Mouse (Mus musculus): ENCODE measurements around the gene Hps5. TPM values are rescaled to one million over a fixed set of nuclear protein-coding genes. Genes with fewer than 3 reads are reported as not detected.

Hps5 gene
- total and polyA plus RNA-seq, 2 experiments from 2014 or later = 9.0 to 24.6 TPM

DNA sequence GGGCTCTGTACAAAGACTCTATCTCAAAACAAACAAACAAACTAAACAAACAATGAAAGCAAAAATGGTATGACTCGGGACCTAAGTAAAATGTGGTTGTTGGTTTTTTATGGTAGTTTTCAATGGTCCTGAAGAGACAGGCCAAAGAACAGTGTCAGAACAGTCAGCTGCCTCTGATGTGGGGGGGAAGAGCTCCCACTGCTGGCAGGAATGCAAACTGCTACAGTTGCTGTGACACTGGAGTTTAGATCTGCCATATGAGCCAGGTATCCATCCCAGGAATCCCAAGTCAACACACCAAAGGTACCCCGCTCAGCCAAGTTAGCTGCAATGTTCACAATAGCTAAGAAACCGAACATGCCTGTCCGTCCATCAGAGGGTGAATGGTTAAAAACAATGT, 25.2 kb downstream of the Hps5 start:
- H3K36me3 ChIP-seq (ENCODE audit: insufficient read depth, low read length) = peaks cover 66% of the 10 kb centered on the region
- H3K27ac ChIP-seq (ENCODE audit: low read depth, low read length) = no peak overlapping the region
- TF ChIP-seq CTCF (IDR thresholded peaks at IDR 0.05) = peak; percentile 93

DNA sequence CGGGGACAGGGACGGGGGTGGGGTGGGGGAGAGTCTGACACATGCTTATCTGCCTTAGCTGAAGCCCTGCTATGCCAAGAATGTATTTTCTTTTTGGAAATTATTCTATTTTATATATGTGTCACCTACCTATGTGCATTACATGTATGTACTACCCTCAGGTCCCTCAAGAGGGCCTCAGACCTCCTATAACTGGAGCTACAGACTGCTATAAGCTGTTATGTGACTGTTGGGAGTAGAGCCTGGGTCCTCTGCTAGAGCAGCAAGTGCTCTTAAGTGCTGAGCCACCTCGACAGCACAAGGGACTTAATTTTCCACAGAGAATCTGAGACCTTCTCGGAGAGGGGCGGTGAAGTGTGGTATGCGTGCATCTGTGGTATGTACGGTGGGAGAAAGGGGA, 27.4 kb downstream of the Hps5 start:
- no peak overlapping the region for H3K4me3 ChIP-seq (ENCODE audit: low read depth, low read length)
- no peak overlapping the region for H3K27ac ChIP-seq (ENCODE audit: low read depth, low read length)
- H3K4me1 ChIP-seq (ENCODE audit: insufficient read depth, low read length) = no peaks in the 10 kb centered on the region
- 92% methylated on average over 7 of the region's 7 CpGs for WGBS
- no peak overlapping the region for H3K4me2 ChIP-seq (ENCODE audit: low read depth, low read length, poor library complexity, severe bottlenecking)
- no peaks in the 10 kb centered on the region for H3K27me3 ChIP-seq (ENCODE audit: insufficient read depth, low read length)
- TF ChIP-seq CTCF (IDR thresholded peaks at IDR 0.05) = no peak
- ATAC-seq (ENCODE audit: low FRiP score) = no peak
- peaks cover 65% of the 10 kb centered on the region for H3K36me3 ChIP-seq (ENCODE audit: insufficient read depth, low read length)
- H3K9me3 ChIP-seq (ENCODE audit: low read length) = no peaks in the 10 kb centered on the region
- H3K9ac ChIP-seq (replicated peaks; ENCODE audit: low read length, poor library complexity, severe bottlenecking) = no peak overlapping the region
- DNase-seq (ENCODE audit: low spot score) = no peak

More for the DNA sequence above, 25.2 kb downstream of the Hps5 start:
- Histone ChIP-seq H3K9ac (replicated peaks; ENCODE audit: low read length, poor library complexity, severe bottlenecking) (no peak overlapping the region), H3K4me1 (ENCODE audit: insufficient read depth, low read length) (no peaks in the 10 kb centered on the region), H3K4me2 (ENCODE audit: low read depth, low read length, poor library complexity, severe bottlenecking) (no peak overlapping the region), H3K27me3 (ENCODE audit: insufficient read depth, low read length) (no peaks in the 10 kb centered on the region), H3K4me3 (ENCODE audit: low read depth, low read length) (no peak overlapping the region), H3K9me3 (ENCODE audit: low read length) (no peaks in the 10 kb centered on the region)
- DNase-seq (ENCODE audit: low spot score) (peak; percentile 72), ATAC-seq (ENCODE audit: low FRiP score) (no peak)
- 71% methylated on average over 4 of the region's 4 CpGs for WGBS

DNA sequence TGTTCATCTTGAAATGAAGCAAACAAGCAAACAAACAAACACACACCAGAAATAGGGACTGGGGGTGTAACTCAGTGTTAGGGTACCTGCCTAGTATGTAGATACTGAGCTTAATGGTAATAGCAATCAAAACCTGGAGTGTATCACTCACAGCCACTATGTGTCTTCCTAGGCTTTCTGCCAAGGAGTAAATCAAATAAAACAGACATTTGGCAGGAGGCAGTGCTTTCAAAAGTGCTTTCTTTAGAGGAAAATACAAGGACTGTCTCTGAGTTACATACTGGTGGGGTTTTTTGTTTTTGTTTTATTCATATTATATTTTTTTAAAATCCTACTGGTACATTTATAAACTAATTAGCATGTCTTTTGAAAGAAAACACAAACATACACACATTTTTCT, 28.5 kb downstream of the Hps5 start:
- Histone ChIP-seq H3K27me3 (ENCODE audit: insufficient read depth, low read length) (no peaks in the 10 kb centered on the region), H3K4me1 (ENCODE audit: insufficient read depth, low read length) (no peaks in the 10 kb centered on the region), H3K27ac (ENCODE audit: low read depth, low read length) (no peak overlapping the region), H3K9me3 (ENCODE audit: low read length) (no peaks in the 10 kb centered on the region), H3K4me3 (ENCODE audit: low read depth, low read length) (no peak overlapping the region), H3K36me3 (ENCODE audit: insufficient read depth, low read length) (peaks cover 66% of the 10 kb centered on the region), H3K4me2 (ENCODE audit: low read depth, low read length, poor library complexity, severe bottlenecking) (no peak overlapping the region), H3K9ac (replicated peaks; ENCODE audit: low read length, poor library complexity, severe bottlenecking) (no peak overlapping the region)
- DNase-seq (ENCODE audit: low spot score) (no peak), ATAC-seq (ENCODE audit: low FRiP score) (no peak)
- TF ChIP-seq CTCF (IDR thresholded peaks at IDR 0.05) = no peak

DNA sequence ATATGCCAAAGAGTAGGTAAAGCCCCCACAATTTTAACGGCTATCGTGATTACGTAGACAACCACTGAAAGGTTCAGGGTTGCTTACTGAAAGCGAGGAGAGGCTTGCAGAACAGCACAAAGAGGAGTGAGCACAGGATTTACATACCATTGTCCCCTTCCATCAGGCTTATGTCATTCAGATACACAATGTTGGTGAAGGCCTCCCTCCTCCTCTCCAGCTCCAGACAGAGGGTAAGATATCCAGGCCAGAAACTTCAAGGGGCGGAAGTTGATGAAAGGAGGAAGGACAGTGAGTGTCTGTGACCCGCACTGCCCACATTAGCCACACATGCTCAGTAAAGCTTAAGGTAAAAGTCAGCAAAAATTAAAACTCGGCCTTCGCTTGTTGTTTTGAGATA, 31.2 kb downstream of the Hps5 start:
- Histone ChIP-seq H3K36me3 (ENCODE audit: insufficient read depth, low read length) (peaks cover 70% of the 10 kb centered on the region), H3K4me3 (ENCODE audit: low read depth, low read length) (no peak overlapping the region), H3K4me2 (ENCODE audit: low read depth, low read length, poor library complexity, severe bottlenecking) (no peak overlapping the region), H3K9me3 (ENCODE audit: low read length) (no peaks in the 10 kb centered on the region), H3K27ac (ENCODE audit: low read depth, low read length) (no peak overlapping the region), H3K4me1 (ENCODE audit: insufficient read depth, low read length) (no peaks in the 10 kb centered on the region), H3K9ac (replicated peaks; ENCODE audit: low read length, poor library complexity, severe bottlenecking) (no peak overlapping the region), H3K27me3 (ENCODE audit: insufficient read depth, low read length) (no peaks in the 10 kb centered on the region)
- TF ChIP-seq CTCF (IDR thresholded peaks at IDR 0.05) = no peak
- WGBS = 51% methylated on average over 8 of the region's 8 CpGs
- DNase-seq (ENCODE audit: low spot score) = no peak
- ATAC-seq (ENCODE audit: low FRiP score) = no peak

DNA sequence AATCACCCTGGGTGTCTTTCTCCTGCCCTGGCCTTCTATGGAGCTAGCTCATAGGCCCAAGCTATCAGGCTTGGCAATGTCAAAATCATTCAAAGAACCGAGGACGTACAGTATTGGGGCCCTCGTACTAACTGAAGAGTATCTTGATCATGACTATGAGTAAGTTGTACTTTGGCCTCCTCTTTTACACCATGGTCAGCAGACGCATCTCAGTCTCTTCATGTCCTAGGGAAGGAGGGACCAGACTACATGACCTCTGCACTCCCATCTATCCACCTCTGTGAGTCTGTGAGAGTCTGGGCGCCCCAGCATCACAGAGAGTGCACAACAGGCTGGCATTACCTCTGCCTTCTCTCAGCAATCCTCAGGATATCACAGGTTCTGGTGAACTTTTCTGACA, 33.3 kb downstream of the Hps5 start:
- WGBS = 97% methylated on average over 5 of the region's 5 CpGs
- no peak for TF ChIP-seq CTCF (IDR thresholded peaks at IDR 0.05)
- no peaks in the 10 kb centered on the region for H3K9me3 ChIP-seq (ENCODE audit: low read length)
- H3K4me3 ChIP-seq (ENCODE audit: low read depth, low read length) = no peak overlapping the region
- H3K9ac ChIP-seq (replicated peaks; ENCODE audit: low read length, poor library complexity, severe bottlenecking) = no peak overlapping the region
- H3K36me3 ChIP-seq (ENCODE audit: insufficient read depth, low read length) = peaks cover 56% of the 10 kb centered on the region
- ATAC-seq (ENCODE audit: low FRiP score) (no peak), DNase-seq (ENCODE audit: low spot score) (no peak)
- no peak overlapping the region for H3K4me2 ChIP-seq (ENCODE audit: low read depth, low read length, poor library complexity, severe bottlenecking)
- H3K4me1 ChIP-seq (ENCODE audit: insufficient read depth, low read length) = no peaks in the 10 kb centered on the region
- H3K27ac ChIP-seq (ENCODE audit: low read depth, low read length) = no peak overlapping the region
- H3K27me3 ChIP-seq (ENCODE audit: insufficient read depth, low read length) = no peaks in the 10 kb centered on the region

DNA sequence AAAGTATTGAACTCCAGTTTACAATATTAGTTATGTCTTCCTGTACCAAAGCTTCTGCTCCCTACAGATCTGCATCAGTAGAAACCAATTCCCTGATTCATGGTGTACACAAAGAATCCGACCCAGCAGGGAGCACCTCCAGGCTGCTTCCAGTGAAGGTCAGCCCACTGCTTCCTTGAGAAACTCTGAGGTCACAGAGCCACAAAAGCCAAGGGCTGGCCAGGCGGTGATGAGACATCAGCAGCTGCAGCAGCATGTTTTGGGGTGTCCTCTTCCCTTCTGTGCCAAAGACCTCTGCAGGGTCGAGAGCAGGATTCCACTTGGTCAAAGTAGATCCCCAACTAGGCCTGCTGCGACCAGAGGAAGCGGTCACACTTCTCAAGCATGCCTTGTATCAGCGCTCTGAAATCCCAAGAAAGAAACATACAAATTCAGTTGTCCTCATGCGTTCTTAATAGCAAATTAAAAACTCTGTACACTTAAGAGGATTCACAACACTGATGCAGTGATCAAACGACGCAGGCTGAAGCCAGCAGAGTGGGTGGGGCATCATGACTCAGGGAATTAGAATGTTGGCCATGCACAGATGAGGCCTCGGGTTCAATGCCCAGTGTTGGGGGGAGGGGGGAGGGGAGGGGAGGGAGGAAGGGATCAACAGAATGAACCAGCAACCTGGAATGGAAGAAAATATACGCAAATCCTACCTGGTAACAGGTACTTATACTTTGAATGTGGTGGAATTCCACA, 34.6 kb downstream of the Hps5 start:
- Histone ChIP-seq H3K9ac (replicated peaks; ENCODE audit: low read length, poor library complexity, severe bottlenecking) (no peak overlapping the region), H3K9me3 (ENCODE audit: low read length) (no peaks in the 10 kb centered on the region), H3K27me3 (ENCODE audit: insufficient read depth, low read length) (no peaks in the 10 kb centered on the region), H3K4me1 (ENCODE audit: insufficient read depth, low read length) (no peaks in the 10 kb centered on the region), H3K4me2 (ENCODE audit: low read depth, low read length, poor library complexity, severe bottlenecking) (no peak overlapping the region), H3K27ac (ENCODE audit: low read depth, low read length) (no peak overlapping the region), H3K36me3 (ENCODE audit: insufficient read depth, low read length) (peaks cover 48% of the 10 kb centered on the region), H3K4me3 (ENCODE audit: low read depth, low read length) (no peak overlapping the region)
- ATAC-seq (ENCODE audit: low FRiP score) (no peak), DNase-seq (ENCODE audit: low spot score) (no peak)
- WGBS = 78% methylated on average over 11 of the region's 11 CpGs
- TF ChIP-seq CTCF (IDR thresholded peaks at IDR 0.05) = no peak
